Mouse (Mus musculus): Measurements from ENCODE around the gene Etl4.

- no peak for TF ChIP-seq EP300 (IDR thresholded peaks at IDR 0.05; ENCODE audit: low read depth in 1 of 2, low read length in 2 of 2)
- no peak for TF ChIP-seq CTCF (IDR thresholded peaks at IDR 0.05 in 2 of 3, conservative IDR thresholded peaks at IDR 0.05 in 1 of 3; ENCODE audit: control insufficient read depth in 1 of 3, insufficient read depth in 1 of 3, low read depth in 2 of 3, low read length in 3 of 3, poor library complexity in 1 of 3, severe bottlenecking in 1 of 3)
Observed at GRCm38 (mm10) chr2:20076118-20076796, 166.7 kb downstream of the Etl4 start.
